Mouse (Mus musculus) hindbrain, embryonic 13.5 days (tissue): ENCODE measurements at regions not wholly inside any gene's neighbourhood (a gene's known extent, or its start where the extent isn't known, plus 50 kb on each side); places are given as distances from the start of the nearest gene placed in this dataset.

ENCODE experiments used
- ATAC-seq: fragments of 200-750 bp; cut with Nextera tagmentation; 2 replicates; pipeline ENCODE4 v1.8.0; 2017; ENCODE audit warnings: moderate TSS enrichment; ENCODE audit not compliant: low FRiP score
- H3K27ac ChIP-seq: fragments of 300-500 bp; sonication (generic); 2 replicates; pipeline ENCODE4 v1.5.1; 2015; ENCODE audit warnings: inconsistent platforms, mild to moderate bottlenecking, moderate library complexity
- H3K27me3 ChIP-seq: fragments of 300-500 bp; sonication (generic); 2 replicates; pipeline ENCODE4 v1.6.1; 2015; ENCODE audit warnings: mild to moderate bottlenecking, inconsistent platforms
- H3K36me3 ChIP-seq: fragments of 300-500 bp; sonication (generic); 2 replicates; pipeline ENCODE4 v1.6.1; 2015; ENCODE audit warnings: mild to moderate bottlenecking, inconsistent platforms
- H3K4me1 ChIP-seq: fragments of 300-500 bp; sonication (generic); replicated peaks from 2 replicates; pipeline ENCODE4 v1.6.1; 2015; ENCODE audit warnings: inconsistent platforms
- H3K4me2 ChIP-seq: fragments of 300-500 bp; sonication (generic); 2 replicates; pipeline ENCODE4 v1.6.1; 2015; ENCODE audit warnings: inconsistent platforms, mild to moderate bottlenecking, moderate library complexity
- H3K4me3 ChIP-seq: fragments of 300-500 bp; sonication (generic); 2 replicates; pipeline ENCODE4 v1.5.1; 2015; ENCODE audit warnings: mild to moderate bottlenecking, inconsistent platforms
- H3K9ac ChIP-seq: fragments of 300-500 bp; sonication (generic); 2 replicates; pipeline ENCODE4 v1.6.1; 2015; ENCODE audit warnings: mild to moderate bottlenecking, inconsistent platforms
- H3K9me3 ChIP-seq: fragments of 300-500 bp; sonication (generic); 2 replicates; pipeline ENCODE4 v1.6.1; 2016; ENCODE audit warnings: inconsistent platforms
- WGBS: fragments of 180-500 bp; shearing (Covaris S2); methylation state at CpG from one replicate; pipeline ENCODE4 v1.1.7; 2015; 5-methylcytosine and 5-hydroxymethylcytosine counted together

GRCm38 (mm10) chr5:4486391-4487132 lies 271.3 kb downstream of the Fzd1 start:
- no peak overlapping the region for H3K9ac ChIP-seq
- peaks cover 26% of the 10 kb centered on the region for H3K4me1 ChIP-seq
- peak; percentile 78 for ATAC-seq
- H3K36me3 ChIP-seq = no peaks in the 10 kb centered on the region
- no peak overlapping the region for H3K4me2 ChIP-seq
- peak overlapping the region; percentile 75 for H3K27ac ChIP-seq
- 82% methylated on average over 4 of the region's 4 CpGs for WGBS
- no peaks in the 10 kb centered on the region for H3K9me3 ChIP-seq
- no peak overlapping the region for H3K4me3 ChIP-seq
- H3K27me3 ChIP-seq = 0 out of 2 replicates have a peak, but pooled peaks cover 3% of the 10 kb centered on the region

- no peak overlapping the region for H3K9ac ChIP-seq
- ATAC-seq = peak; percentile 82
Measured at GRCm38 (mm10) chr5:4485542-4486390, 272.1 kb downstream of the Fzd1 start.

GRCm38 (mm10) chr5:4484780-4485179 lies 273.1 kb downstream of the Fzd1 start:
- no peaks in the 10 kb centered on the region for H3K9me3 ChIP-seq
- H3K4me1 ChIP-seq = peaks cover 26% of the 10 kb centered on the region
- 5% methylated on average over 6 of the region's 6 CpGs for WGBS
- no peaks in the 10 kb centered on the region for H3K36me3 ChIP-seq
- H3K27me3 ChIP-seq = no peaks in the 10 kb centered on the region
- H3K27ac ChIP-seq = peak overlapping the region; percentile 76
- peak overlapping the region; percentile 35; the same call in 1 of the 2 replicates for H3K9ac ChIP-seq
- peak overlapping the region; percentile 23; the same call in 1 of the 2 replicates for H3K4me2 ChIP-seq
- ATAC-seq = peak; percentile 53; the same call in 1 of the 2 replicates
- H3K4me3 ChIP-seq = no peak overlapping the region

More at GRCm38 (mm10) chr5:4485542-4486390, 272.1 kb downstream of the Fzd1 start:
- Histone ChIP-seq H3K36me3 (no peaks in the 10 kb centered on the region), H3K27ac (peak overlapping the region; percentile 75), H3K4me3 (no peak overlapping the region), H3K9me3 (no peaks in the 10 kb centered on the region), H3K4me1 (peaks cover 26% of the 10 kb centered on the region), H3K27me3 (0 out of 2 replicates have a peak, but pooled peaks cover 3% of the 10 kb centered on the region), H3K4me2 (no peak overlapping the region)
- WGBS = 26% methylated on average over 10 of the region's 10 CpGs

GRCm38 (mm10) chr5:4484151-4484550 lies 273.7 kb downstream of the Fzd1 start:
- peaks cover 26% of the 10 kb centered on the region for H3K4me1 ChIP-seq
- H3K9me3 ChIP-seq = no peaks in the 10 kb centered on the region
- H3K4me2 ChIP-seq = no peak overlapping the region
- no peak overlapping the region for H3K4me3 ChIP-seq
- H3K27me3 ChIP-seq = no peaks in the 10 kb centered on the region
- H3K9ac ChIP-seq = no peak overlapping the region
- peak overlapping the region; percentile 76 for H3K27ac ChIP-seq
- no peak; the same call in 1 of the 2 replicates for ATAC-seq
- H3K36me3 ChIP-seq = no peaks in the 10 kb centered on the region
- WGBS = 71% methylated on average over 1 of the region's 1 CpGs

- H3K4me2 ChIP-seq = no peak overlapping the region
- no peak overlapping the region for H3K4me3 ChIP-seq
- H3K9me3 ChIP-seq = no peaks in the 10 kb centered on the region
- no peaks in the 10 kb centered on the region for H3K36me3 ChIP-seq
- no peak overlapping the region for H3K27ac ChIP-seq
- no peak overlapping the region for H3K9ac ChIP-seq
- WGBS = 91% methylated on average over 2 of the region's 2 CpGs
- no peaks in the 10 kb centered on the region for H3K27me3 ChIP-seq
- ATAC-seq = no peak
- H3K4me1 ChIP-seq = no peaks in the 10 kb centered on the region
Measured at GRCm38 (mm10) chr5:4474255-4474654, 282.1 kb downstream of the Mterf1b start.
